Mouse (Mus musculus) CH12.LX (cell line): ENCODE data around the gene Zp3r. TPM values are rescaled to one million over a fixed set of nuclear protein-coding genes. Genes with fewer than 3 reads are reported as not detected.

ENCODE experiments used
- DNase-seq: peaks from one replicate; pipeline ENCODE4 v3.0.0-alpha.2; 2013; ENCODE audit errors: extremely low read depth
- H3K27ac ChIP-seq: 2 replicates; pipeline ENCODE4 v1.5.1; 2012; ENCODE audit warnings: low read depth, mild to moderate bottlenecking, control low read depth, moderate library complexity; ENCODE audit not compliant: insufficient read depth
- H3K27me3 ChIP-seq: replicated peaks from 2 replicates; pipeline ENCODE3; 2012; ENCODE audit warnings: inconsistent platforms
- H3K36me3 ChIP-seq, 2 experiments: replicated peaks in 1 of 2; 2 replicates each; pipeline versions ENCODE3 to v1.6.1; 2012; ENCODE audit warnings: inconsistent platforms in 1 of 2, low read length in 1 of 2, mild to moderate bottlenecking in 1 of 2, mixed read lengths in 1 of 2, moderate library complexity in 1 of 2; ENCODE audit not compliant: control insufficient read depth in 1 of 2, insufficient read depth in 1 of 2
- H3K4me1 ChIP-seq, 2 experiments: 2 replicates each; pipeline ENCODE4 v1.6.1; 2012; ENCODE audit warnings: inconsistent platforms in 1 of 2, moderate library complexity in 1 of 2; ENCODE audit not compliant: insufficient read depth in 2 of 2, control insufficient read depth in 1 of 2
- H3K4me2 ChIP-seq: 2 replicates; pipeline ENCODE4 v1.6.1; 2012; ENCODE audit warnings: low read depth, mild to moderate bottlenecking, control low read depth; ENCODE audit not compliant: poor library complexity, insufficient read depth, severe bottlenecking
- H3K4me3 ChIP-seq, 3 experiments: fragments of 150-350 bp in 1 of 3; sonication (generic) in 1 of 3; replicated peaks in 1 of 3; 2 replicates each; pipeline versions ENCODE3 to v1.5.1; 2011 to 2012; ENCODE audit warnings: low read depth in 2 of 3, low read length in 2 of 3, mild to moderate bottlenecking in 2 of 3, moderate library complexity in 2 of 3, control low read depth in 1 of 3, improper control_type of control experiment in 1 of 3, inconsistent platforms in 1 of 3, mixed read lengths in 1 of 3; ENCODE audit not compliant: poor library complexity in 1 of 3
- H3K79me2 ChIP-seq: replicated peaks from 2 replicates; pipeline ENCODE4 v1.6.1; 2012; ENCODE audit warnings: mild to moderate bottlenecking, moderate library complexity; ENCODE audit not compliant: control insufficient read depth, poor library complexity, insufficient read depth, severe bottlenecking; ENCODE audit errors: extremely low read depth
- H3K9ac ChIP-seq: 2 replicates; pipeline ENCODE4 v1.6.1; 2012; ENCODE audit warnings: low read depth, mild to moderate bottlenecking, control low read depth, moderate library complexity; ENCODE audit not compliant: insufficient read depth
- H3K9me3 ChIP-seq: replicated peaks from 2 replicates; pipeline ENCODE3; 2012; ENCODE audit warnings: low read length, inconsistent platforms, mixed read lengths
- BHLHE40 ChIP-seq: IDR thresholded peaks from 2 replicates; pipeline ENCODE4 v1.6.1; 2011; ENCODE audit warnings: mild to moderate bottlenecking, low read depth, low read length, improper control_type of control experiment
- CHD1 ChIP-seq: IDR thresholded peaks from 2 replicates; pipeline ENCODE4 v1.6.1; 2012; ENCODE audit warnings: low read depth, low read length, improper control_type of control experiment, inconsistent platforms
- CHD2 ChIP-seq: IDR thresholded peaks from 2 replicates; pipeline ENCODE4 v1.6.1; 2011; ENCODE audit warnings: low read length, improper control_type of control experiment
- CTCF ChIP-seq, 2 experiments: IDR thresholded peaks in 1 of 2; conservative IDR thresholded peaks in 1 of 2; 2 replicates each; pipeline ENCODE4 v1.5.1; 2011 to 2012; ENCODE audit warnings: low read depth in 2 of 2, low read length in 2 of 2, improper control_type of control experiment in 1 of 2, inconsistent platforms in 1 of 2, mild to moderate bottlenecking in 1 of 2, moderate library complexity in 1 of 2
- E2F4 ChIP-seq: IDR thresholded peaks from 2 replicates; pipeline ENCODE4 v1.6.1; 2011; ENCODE audit warnings: low read depth, low read length, improper control_type of control experiment; ENCODE audit not compliant: insufficient replicate concordance
- EP300 ChIP-seq: IDR thresholded peaks from 2 replicates; pipeline ENCODE4 v1.6.1; 2011; ENCODE audit warnings: low read length, improper control_type of control experiment
- ETS1 ChIP-seq: conservative IDR thresholded peaks from 2 replicates; pipeline ENCODE4 v1.6.1; 2012; ENCODE audit warnings: low read depth, mild to moderate bottlenecking, inconsistent platforms, low read length, improper control_type of control experiment, moderate library complexity
- GABPA ChIP-seq: IDR thresholded peaks from 2 replicates; pipeline ENCODE4 v1.6.1; 2012; ENCODE audit warnings: low read depth, low read length, improper control_type of control experiment, inconsistent platforms; ENCODE audit not compliant: insufficient replicate concordance
- HCFC1 ChIP-seq: IDR thresholded peaks from 2 replicates; pipeline ENCODE4 v1.6.1; 2012; ENCODE audit warnings: low read depth, mild to moderate bottlenecking, inconsistent platforms, low read length, improper control_type of control experiment
- IRF4 ChIP-seq: IDR thresholded peaks from 2 replicates; pipeline ENCODE4 v1.6.1; 2014; ENCODE audit warnings: low read depth, mild to moderate bottlenecking, inconsistent platforms, low read length, improper control_type of control experiment
- JUN ChIP-seq: IDR thresholded peaks from 2 replicates; pipeline ENCODE4 v1.6.1; 2011; ENCODE audit warnings: low read depth, mild to moderate bottlenecking, low read length, improper control_type of control experiment, moderate library complexity; ENCODE audit not compliant: insufficient read depth
- MAFK ChIP-seq: IDR thresholded peaks from 2 replicates; pipeline ENCODE4 v1.6.1; 2011; ENCODE audit warnings: low read length, improper control_type of control experiment; ENCODE audit not compliant: insufficient replicate concordance
- MAZ ChIP-seq: IDR thresholded peaks from 2 replicates; pipeline ENCODE4 v1.6.1; 2012; ENCODE audit warnings: low read depth, mild to moderate bottlenecking, inconsistent platforms, low read length, improper control_type of control experiment, moderate library complexity
- MEF2A ChIP-seq: IDR thresholded peaks from 2 replicates; pipeline ENCODE4 v1.6.1; 2014; ENCODE audit warnings: low read depth, mild to moderate bottlenecking, inconsistent platforms, low read length, improper control_type of control experiment, borderline replicate concordance
- MYC ChIP-seq: IDR thresholded peaks from 2 replicates; pipeline ENCODE4 v1.6.1; 2011; ENCODE audit warnings: low read depth, mild to moderate bottlenecking, improper control_type of control experiment, low read length
- NRF1 ChIP-seq: IDR thresholded peaks from 2 replicates; pipeline ENCODE4 v1.6.1; 2014; ENCODE audit warnings: low read depth, mild to moderate bottlenecking, inconsistent platforms, low read length, improper control_type of control experiment, moderate library complexity
- PAX5 ChIP-seq: IDR thresholded peaks from 2 replicates; pipeline ENCODE4 v1.6.1; 2012; ENCODE audit warnings: low read length, inconsistent platforms, mixed read lengths
- RAD21 ChIP-seq: IDR thresholded peaks from 2 replicates; pipeline ENCODE4 v1.6.1; 2011; ENCODE audit warnings: low read depth, mild to moderate bottlenecking, low read length, improper control_type of control experiment, moderate library complexity
- RCOR1 ChIP-seq: conservative IDR thresholded peaks from 2 replicates; pipeline ENCODE4 v1.6.1; 2012; ENCODE audit warnings: low read depth, mild to moderate bottlenecking, inconsistent platforms, low read length, improper control_type of control experiment
- SIN3A ChIP-seq: IDR thresholded peaks from 2 replicates; pipeline ENCODE4 v1.6.1; 2012; ENCODE audit warnings: low read length, improper control_type of control experiment, inconsistent platforms
- TCF12 ChIP-seq: IDR thresholded peaks from 2 replicates; pipeline ENCODE4 v1.6.1; 2014; ENCODE audit warnings: low read depth, mild to moderate bottlenecking, inconsistent platforms, low read length, improper control_type of control experiment
- USF1 ChIP-seq: IDR thresholded peaks from 2 replicates; pipeline ENCODE4 v1.6.1; 2014; ENCODE audit warnings: low read depth, mild to moderate bottlenecking, inconsistent platforms, low read length, improper control_type of control experiment
- USF2 ChIP-seq: conservative IDR thresholded peaks from 2 replicates; pipeline ENCODE4 v1.6.1; 2011; ENCODE audit warnings: low read depth, low read length, improper control_type of control experiment
- ZMIZ1 ChIP-seq: IDR thresholded peaks from 2 replicates; pipeline ENCODE4 v1.6.1; 2012; ENCODE audit warnings: low read depth, mild to moderate bottlenecking, inconsistent platforms, low read length, improper control_type of control experiment
- ZNF384 ChIP-seq: IDR thresholded peaks from 2 replicates; pipeline ENCODE4 v1.6.1; 2012; ENCODE audit warnings: low read depth, low read length, improper control_type of control experiment, inconsistent platforms
- dilution Hi-C: fragments of 300-500 bp; cut with MboI; formaldehyde crosslinking; loops from 2 replicates; pipeline ENCODE4 v1.14.3; 2020; ENCODE audit warnings: low sequenced_read_pairs; ENCODE audit not compliant: extremely low pct_unique_long_range_greater_than_20kb, extremely low pct_ligation_motif_present
- in situ Hi-C: fragments of 300-500 bp; cut with MboI; formaldehyde crosslinking; loops from 3 replicates; pipeline ENCODE4 v1.14.3; 2019; ENCODE audit warnings: low sequenced_read_pairs, low pct_ligation_motif_present, low pct_unique_long_range_greater_than_20kb, mixed read lengths
- polyA plus RNA-seq: library from polyadenylated mRNA; unstranded; fragments of >175 nt; gene quantifications from 2 replicates; pipeline ENCODE4 v1.2.1, GENCODE M21; 2012; ENCODE audit warnings: low read depth; ENCODE audit not compliant: insufficient read length
- total RNA-seq, 2 experiments: library from RNA; depleted of rRNA; stranded (reverse); fragments of 300-350 nt in 1 of 2; fragments of >200 nt in 1 of 2; gene quantifications; 2 replicates each; pipeline ENCODE4 v1.2.3; 2012 to 2014

Gene Zp3r
- total and polyA plus RNA-seq, 3 experiments, result not detected

GRCm38 (mm10) chr1:130550242-130551167, 78.9 kb downstream of the Zp3r start (continued):
- TF ChIP-seq GABPA (no peak), CTCF (conservative IDR thresholded peaks at IDR 0.05 in 1 of 2, IDR thresholded peaks at IDR 0.05 in 1 of 2; ENCODE audit: low read depth in 2 of 2, low read length in 2 of 2) (peak in 1 of 2 experiments; percentile 8; a peak in 1 of 4 replicates), RCOR1 (no peak), MEF2A (peak; percentile 99), TCF12 (peak; percentile 91), ETS1 (peak; percentile 90)

GRCm38 (mm10) chr1:130549698-130550097, 79.7 kb downstream of the Zp3r start:
- dilution Hi-C loops, result no loop called here
- no peaks in the 10 kb centered on the region for H3K36me3 ChIP-seq
- no peak overlapping the region for H3K4me3 ChIP-seq
- H3K27me3 ChIP-seq, result peaks cover 2% of the 10 kb centered on the region
- DNase-seq, result peak; percentile 45
- H3K9ac ChIP-seq, result no peak overlapping the region
- H3K4me2 ChIP-seq, result peak overlapping the region; percentile 66
- no peak overlapping the region for H3K27ac ChIP-seq
- H3K79me2 ChIP-seq, result no peaks in the 10 kb centered on the region
- no peaks in the 10 kb centered on the region for H3K9me3 ChIP-seq
- in situ Hi-C loops, result loop anchor here (10.0 kb wide), 2 partner anchors 235 to 505 kb away; no protein-coding TSS in a partner anchor
- TF ChIP-seq NRF1 (peak; percentile 28; the same call in 1 of the 2 replicates), IRF4 (peak; percentile 22; the same call in 1 of the 2 replicates), EP300 (peak; percentile 27; the same call in 1 of the 2 replicates), MEF2A (peak; percentile 61; the same call in 1 of the 2 replicates), PAX5 (no peak), JUN (no peak), USF2 (no peak)
- peaks cover 19 to 54% of the 10 kb centered on the region in 2 experiments; a peak in 3 of 4 replicates for H3K4me1 ChIP-seq

GRCm38 (mm10) chr1:130549160-130549559, 80.3 kb downstream of the Zp3r start:
- no peak overlapping the region for H3K9ac ChIP-seq
- H3K4me1 ChIP-seq, result peaks cover 19 to 54% of the 10 kb centered on the region in 2 experiments; a peak in 3 of 4 replicates
- no peaks in the 10 kb centered on the region for H3K36me3 ChIP-seq
- peak; percentile 96 for DNase-seq
- in situ Hi-C loops (loop anchor here (10.0 kb wide), 1 partner anchor 506 kb away; no protein-coding TSS in a partner anchor), dilution Hi-C loops (no loop called here)
- H3K79me2 ChIP-seq, result no peaks in the 10 kb centered on the region
- H3K27ac ChIP-seq, result no peak overlapping the region
- 0 out of 2 replicates have a peak overlapping the region, but pooled peaks have one; percentile 48 for H3K4me2 ChIP-seq
- H3K4me3 ChIP-seq, result no peak overlapping the region
- H3K27me3 ChIP-seq, result peaks cover 2% of the 10 kb centered on the region
- no peaks in the 10 kb centered on the region for H3K9me3 ChIP-seq
- TF ChIP-seq ZMIZ1 (0 out of 2 replicates have a peak, but pooled peaks have one; percentile 33), RAD21 (no peak; the same call in 1 of the 2 replicates), SIN3A (peak; percentile 41; the same call in 1 of the 2 replicates), CHD2 (peak; percentile 87), MAFK (peak; percentile 64; the same call in 1 of the 2 replicates), EP300 (peak; percentile 92), TCF12 (peak; percentile 98), USF1 (no peak), MAZ (peak; percentile 76), BHLHE40 (peak; percentile 69), JUN (no peak), HCFC1 (peak; percentile 29; the same call in 1 of the 2 replicates), MYC (0 out of 2 replicates have a peak, but pooled peaks have one; percentile 27), CHD1 (no peak), E2F4 (no peak), ETS1 (peak; percentile 92), RCOR1 (peak; percentile 85; the same call in 1 of the 2 replicates), MEF2A (peak; percentile 92), ZNF384 (no peak), IRF4 (peak; percentile 83)
